Mouse (Mus musculus): ENCODE results near the gene Endou.
"Not testable (repeated sequence)": the region's sequence is repeated elsewhere in the genome, so short reads cannot be mapped to it uniquely, and the experiment has no call there.

Endou gene

DNA sequence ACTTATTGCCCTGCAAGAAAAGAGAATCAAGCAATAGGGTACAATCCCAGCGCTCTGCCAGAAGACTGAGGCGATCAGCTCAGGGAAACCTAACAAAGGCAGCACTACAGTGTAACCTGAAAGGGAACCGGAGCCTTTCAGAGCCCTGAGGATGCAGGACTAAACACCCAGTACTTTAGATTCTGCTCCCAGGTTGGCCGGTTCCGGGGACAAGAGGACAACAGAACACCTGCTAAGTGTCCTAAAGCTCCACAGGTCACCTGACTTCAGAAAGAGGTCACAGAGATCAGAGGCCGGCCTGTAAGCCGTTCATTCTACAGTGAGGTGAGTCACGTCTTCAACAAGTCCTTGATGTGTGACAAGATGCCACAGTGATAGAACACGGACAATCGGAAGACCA lies 34.5 kb downstream of the Endou start:
- in situ Hi-C loops (cut with MseI, MboI) = no loop called here

DNA sequence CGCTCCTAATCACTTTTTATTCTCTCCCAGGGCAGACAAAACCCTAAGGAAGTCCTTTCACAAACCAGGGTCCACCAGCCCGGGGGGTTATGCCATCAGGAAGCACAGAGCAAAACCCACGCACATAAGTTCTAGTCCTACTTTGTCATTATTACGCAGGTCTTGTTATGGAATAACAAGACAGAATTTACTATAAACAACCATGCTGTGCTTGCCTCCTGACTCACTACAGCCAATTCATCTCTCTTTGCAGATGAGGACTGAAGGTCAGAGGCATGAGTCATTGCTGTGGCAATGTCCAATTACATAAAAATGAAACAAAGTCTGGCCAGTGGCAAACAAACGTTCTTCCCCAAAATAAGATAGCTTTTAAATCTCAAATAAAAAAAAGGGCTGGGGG lies 37.7 kb downstream of the Endou start:
- in situ Hi-C loops (cut with MseI, MboI) = no loop called here

GRCm38 (mm10) chr15:97684118-97684517 lies 47.0 kb downstream of the Endou start:
- in situ Hi-C loops (cut with MseI, MboI) = no loop called here

DNA sequence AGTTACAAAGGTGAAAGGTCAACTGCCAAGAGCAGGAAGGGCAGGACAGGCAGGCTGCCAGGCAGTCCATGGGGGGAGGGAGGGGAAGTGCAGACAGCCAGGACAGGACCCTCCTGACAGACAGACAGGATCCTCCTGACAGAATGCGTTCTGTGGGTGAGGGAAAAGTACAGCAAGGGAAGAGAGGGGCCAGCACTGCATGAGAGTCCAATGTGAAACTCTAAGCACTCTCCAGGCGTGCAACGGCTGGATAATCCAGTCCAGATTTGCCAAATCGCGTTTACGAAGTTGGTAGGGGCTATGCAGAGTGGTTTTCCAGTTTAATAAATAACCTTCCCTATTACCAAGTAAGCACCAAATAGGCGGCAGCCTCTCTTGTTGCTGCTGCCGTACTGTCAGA lies 49.1 kb downstream of the Endou start:
- in situ Hi-C loops (cut with MseI, MboI) = no loop called here

DNA sequence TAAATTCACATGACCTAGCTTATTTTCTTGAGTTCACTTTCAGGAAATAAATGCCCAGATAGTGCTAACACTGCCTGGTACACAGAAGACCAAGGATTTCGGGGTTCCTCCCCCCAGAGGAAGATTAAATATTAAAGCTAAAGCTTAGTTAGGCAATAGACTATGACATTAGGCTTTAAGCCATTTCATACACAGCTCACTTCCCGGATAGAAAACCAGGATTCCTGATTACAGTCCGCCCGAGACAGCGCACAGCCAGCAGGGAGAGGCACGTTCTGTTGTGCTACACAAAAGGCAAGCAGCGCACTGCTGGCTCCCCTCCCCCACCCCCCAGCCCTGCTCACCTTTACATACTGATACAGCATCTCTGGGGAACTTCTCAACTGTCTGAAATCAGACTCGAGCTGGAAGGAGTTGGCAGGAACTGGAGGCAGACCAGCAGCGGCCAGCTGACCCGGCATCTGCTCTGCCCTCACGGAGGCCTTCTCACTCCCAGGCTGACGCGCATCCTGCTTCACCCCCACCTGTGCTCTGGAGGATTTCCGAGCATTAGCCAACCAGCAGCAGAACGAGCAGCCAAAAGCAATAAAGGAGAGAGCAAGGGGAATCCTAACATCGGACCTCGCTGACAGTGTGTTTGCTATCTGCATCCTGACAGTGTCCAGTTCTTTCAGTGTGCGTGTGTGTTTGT lies 51.0 kb downstream of the Endou start:
- in situ Hi-C loops (cut with MseI, MboI) = no loop called here

GRCm38 (mm10) chr15:97677341-97677740 lies 53.8 kb downstream of the Endou start:
- in situ Hi-C loops (cut with MseI, MboI) = no loop called here

GRCm38 (mm10) chr15:97675927-97676326 lies 55.2 kb downstream of the Endou start:
- in situ Hi-C loops (cut with MseI, MboI) = no loop called here

DNA sequence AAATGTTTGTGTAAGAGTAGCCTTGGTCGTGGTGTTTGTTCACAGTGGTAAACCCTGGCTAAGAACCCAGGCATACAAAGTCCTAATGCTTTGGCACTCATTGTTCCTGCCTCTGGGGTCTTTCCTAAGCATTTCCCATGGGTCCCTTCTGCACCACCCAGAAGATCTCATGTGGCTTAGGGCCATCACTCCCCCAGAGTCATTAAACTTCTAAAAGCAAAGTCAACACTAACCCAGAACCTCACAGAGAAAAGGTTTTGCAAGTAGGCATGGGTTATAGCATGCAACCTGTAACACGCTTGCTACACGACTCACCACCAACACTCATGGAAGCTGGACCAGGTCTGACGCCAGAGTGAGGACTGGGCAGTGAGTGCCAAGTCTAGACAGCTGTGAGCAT lies 56.7 kb downstream of the Endou start:
- in situ Hi-C loops (cut with MseI, MboI) = no loop called here

DNA sequence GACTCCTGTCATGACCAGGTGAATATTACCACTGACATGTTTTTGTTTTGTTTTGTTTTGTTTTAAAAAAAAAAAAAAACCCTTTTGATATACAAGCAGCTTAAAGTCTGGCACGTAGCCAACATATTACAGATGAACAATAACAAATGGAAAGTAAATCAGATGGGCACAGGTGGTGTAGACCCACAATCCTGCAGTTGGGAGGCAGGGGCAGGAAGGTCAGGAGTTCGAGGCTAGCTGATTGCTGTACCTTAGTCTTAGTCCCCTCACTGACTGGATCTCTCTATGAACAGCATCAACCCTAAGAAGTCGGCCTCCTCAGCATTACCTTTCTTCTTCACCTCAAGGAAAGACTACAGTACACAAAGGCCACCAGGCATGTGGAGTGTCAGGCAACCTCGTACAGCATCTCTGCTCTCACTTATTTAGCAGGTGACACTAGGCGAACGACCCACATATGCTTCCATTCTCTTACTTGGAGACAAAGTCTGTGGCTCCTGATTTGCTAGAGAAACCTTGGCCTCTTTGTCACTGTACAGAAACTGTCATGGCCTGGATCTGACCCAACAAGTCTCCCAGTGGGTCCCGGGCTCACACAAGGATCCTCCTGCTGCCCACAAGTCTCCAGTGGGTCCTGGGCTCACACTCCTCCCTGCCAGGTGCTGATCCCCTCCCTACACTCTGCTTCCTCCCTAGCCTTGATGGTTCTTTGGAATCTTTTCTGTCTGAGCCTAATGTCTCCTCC lies 57.7 kb downstream of the Endou start:
- in situ Hi-C loops (cut with MseI, MboI) = no loop called here

DNA sequence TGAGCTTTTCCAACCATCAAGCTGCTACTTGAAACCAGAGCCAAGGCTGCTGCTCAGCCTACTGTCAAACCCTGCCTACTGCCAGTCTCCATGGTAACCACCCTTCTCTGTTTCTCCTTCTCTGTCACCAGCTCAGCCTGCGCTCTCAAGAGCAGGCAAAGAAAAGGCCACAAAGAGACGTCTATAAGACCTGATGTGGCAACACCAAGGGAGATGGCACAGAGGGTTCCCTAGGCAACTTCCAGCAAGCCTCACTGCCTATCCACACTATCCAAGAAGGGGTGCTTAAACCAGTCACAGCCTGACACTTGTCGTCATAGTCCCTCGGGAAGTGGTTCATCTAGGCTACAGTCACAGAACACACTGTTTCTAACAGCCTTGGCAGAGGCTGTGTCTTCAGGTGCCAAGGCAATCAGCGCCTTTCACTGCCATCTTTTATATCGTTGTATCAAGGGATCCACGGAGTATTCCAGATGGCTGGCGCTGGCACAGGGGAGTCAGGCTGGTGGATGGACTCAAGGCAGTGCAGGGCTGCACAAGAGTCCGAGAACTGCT lies 58.9 kb downstream of the Endou start:
- in situ Hi-C loops (cut with MseI, MboI) = no loop called here

DNA sequence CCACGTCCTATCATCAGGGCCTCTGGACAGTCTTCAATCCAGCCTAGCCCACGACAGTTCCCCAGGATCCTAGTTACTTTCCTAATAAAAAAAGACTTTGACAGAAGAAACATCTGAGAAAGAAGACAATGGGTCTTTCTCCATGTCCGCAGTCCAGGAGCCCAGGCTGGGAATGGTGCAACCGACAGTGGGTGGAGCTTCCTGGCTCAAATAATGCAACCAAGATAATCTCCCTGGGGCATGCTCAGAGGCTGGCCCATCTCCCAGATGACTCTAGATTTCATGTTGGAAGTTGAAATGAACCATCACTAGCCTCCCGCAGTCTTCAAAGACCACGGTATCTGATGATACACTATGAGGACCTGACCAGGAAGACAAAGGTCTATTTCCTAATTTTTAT lies 60.6 kb downstream of the Endou start:
- in situ Hi-C loops (cut with MseI, MboI) = no loop called here

- in situ Hi-C loops (cut with MseI, MboI) = not testable (repeated sequence)
These were observed 62.8 kb downstream of the Endou start for GRCm38 (mm10) chr15:97668158-97668877.

DNA sequence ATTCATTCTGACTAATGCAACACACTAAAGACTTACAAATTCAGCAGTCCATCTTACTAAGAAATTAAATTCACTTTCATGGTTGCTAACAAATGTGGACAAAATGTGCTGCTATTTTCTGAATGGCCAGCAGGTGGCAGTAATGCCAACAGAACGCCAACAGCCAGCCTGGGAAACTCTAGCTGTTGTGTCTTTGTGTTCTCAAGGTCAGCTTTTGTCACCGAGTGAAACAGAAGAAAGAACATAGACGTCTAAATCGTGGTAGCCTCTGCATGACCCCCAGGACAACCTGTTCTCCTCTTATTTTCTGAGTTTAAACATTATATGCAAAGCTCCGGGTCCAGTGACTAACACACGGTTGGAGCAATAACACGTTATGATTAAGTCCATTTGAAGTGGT lies 63.7 kb downstream of the Endou start:
- in situ Hi-C loops (cut with MseI, MboI) = no loop called here

- in situ Hi-C loops (cut with MseI, MboI) = no loop called here
These were observed 64.7 kb downstream of the Endou start for GRCm38 (mm10) chr15:97666457-97666770.

GRCm38 (mm10) chr15:97665770-97666456 lies 65.2 kb downstream of the Endou start:
- in situ Hi-C loops (cut with MseI, MboI) = no loop called here

DNA sequence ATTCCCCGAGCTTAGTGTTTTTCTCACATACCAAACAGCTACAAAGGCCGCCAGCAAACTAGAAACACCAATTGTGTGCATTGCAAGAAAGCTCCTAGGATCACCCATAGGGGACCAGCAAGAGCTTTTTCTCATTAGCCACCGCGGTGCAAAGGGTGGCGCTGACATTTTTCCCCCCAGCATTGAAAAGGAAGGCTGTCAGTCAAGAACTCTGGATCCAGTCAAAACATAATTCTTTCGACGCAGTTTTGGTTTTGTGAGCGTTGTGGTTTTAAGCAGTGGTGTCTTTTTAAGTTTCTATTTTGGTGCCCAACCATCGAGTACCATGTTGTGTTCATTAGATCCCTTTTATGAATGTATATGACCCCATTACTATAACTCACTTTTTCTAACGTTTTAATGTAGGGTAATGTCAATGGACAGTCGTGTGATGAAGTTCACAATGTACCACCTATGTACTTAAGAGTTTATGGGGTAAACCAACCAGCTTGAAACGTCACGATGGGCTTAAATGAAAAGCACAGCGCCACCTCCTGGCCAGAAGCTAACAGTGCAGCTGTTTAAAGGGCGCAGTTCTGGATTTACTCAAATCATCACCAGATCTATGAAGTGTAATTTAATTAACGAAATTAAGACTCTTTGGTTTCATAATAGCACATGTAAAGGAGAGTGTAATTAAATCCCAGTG lies 66.0 kb downstream of the Endou start:
- in situ Hi-C loops (cut with MseI, MboI) = no loop called here

- in situ Hi-C loops (cut with MseI, MboI) = no loop called here
These were observed 67.3 kb downstream of the Endou start for GRCm38 (mm10) chr15:97663750-97664406.

All from mouse trophoblast stem cell (cell line).